Mouse (Mus musculus) intestine, embryonic 15.5 days (tissue): Measurements from ENCODE around the gene Ccdc30. TPM values are rescaled to one million over a fixed set of nuclear protein-coding genes. Genes with fewer than 3 reads are reported as not detected.

Source experiments
- ATAC-seq: fragments of 200-750 bp; cut with Nextera tagmentation; 2 replicates; pipeline ENCODE4 v1.8.0; 2017; ENCODE audit warnings: moderate TSS enrichment, moderate library complexity
- H3K27ac ChIP-seq: fragments of 300-500 bp; sonication (generic); 2 replicates; pipeline ENCODE4 v1.5.1; 2015; ENCODE audit warnings: mild to moderate bottlenecking, inconsistent platforms
- H3K27me3 ChIP-seq: fragments of 300-500 bp; sonication (generic); replicated peaks from 2 replicates; pipeline ENCODE4 v1.6.1; 2015; ENCODE audit warnings: inconsistent platforms
- H3K36me3 ChIP-seq: fragments of 300-500 bp; sonication (generic); 2 replicates; pipeline ENCODE4 v1.6.1; 2015; ENCODE audit warnings: inconsistent platforms
- H3K4me1 ChIP-seq: fragments of 300-500 bp; sonication (generic); replicated peaks from 2 replicates; pipeline ENCODE4 v1.6.1; 2015; ENCODE audit warnings: inconsistent platforms
- H3K4me2 ChIP-seq: fragments of 300-500 bp; sonication (generic); replicated peaks from 2 replicates; pipeline ENCODE4 v1.6.1; 2015; ENCODE audit warnings: mild to moderate bottlenecking, inconsistent platforms
- H3K4me3 ChIP-seq: fragments of 300-500 bp; sonication (generic); replicated peaks from 2 replicates; pipeline ENCODE4 v1.5.1; 2015; ENCODE audit warnings: inconsistent platforms
- H3K9ac ChIP-seq: fragments of 300-500 bp; sonication (generic); 2 replicates; pipeline ENCODE4 v1.6.1; 2015; ENCODE audit warnings: inconsistent platforms
- H3K9me3 ChIP-seq: fragments of 300-500 bp; sonication (generic); 2 replicates; pipeline ENCODE4 v1.6.1; 2016; ENCODE audit warnings: inconsistent platforms
- WGBS: fragments of 180-500 bp; shearing (Covaris S2); methylation state at CpG from one replicate; pipeline ENCODE4 v1.1.7; 2015; 5-methylcytosine and 5-hydroxymethylcytosine counted together
- polyA plus RNA-seq: library from polyadenylated mRNA; unstranded; fragments of >200 nt; fragmentation: Nextera tagmentation; extraction: Ambion mirVana; gene quantifications from 2 replicates; pipeline ENCODE4 v1.2.1, GENCODE M21; 2015

The Ccdc30 gene
- polyA plus RNA-seq, 1 experiment from 2014 or later, result 5.2 TPM

- H3K4me3 ChIP-seq, result no peak overlapping the region
- no peaks in the 10 kb centered on the region for H3K27me3 ChIP-seq
- H3K4me2 ChIP-seq, result no peak overlapping the region
- WGBS, result 79% methylated on average over 12 of the region's 12 CpGs
- H3K9ac ChIP-seq, result no peak overlapping the region
- no peak overlapping the region for H3K27ac ChIP-seq
- no peaks in the 10 kb centered on the region for H3K36me3 ChIP-seq
- no peak for ATAC-seq
- no peaks in the 10 kb centered on the region for H3K9me3 ChIP-seq
- H3K4me1 ChIP-seq, result 0 out of 2 replicates have a peak, but pooled peaks cover 4% of the 10 kb centered on the region
These were observed 3.3 kb downstream of the Ccdc30 start for GRCm38 (mm10) chr4:119411877-119412650.

- no peaks in the 10 kb centered on the region for H3K4me1 ChIP-seq
- ATAC-seq, result no peak
- H3K4me2 ChIP-seq, result no peak overlapping the region
- H3K27me3 ChIP-seq, result no peaks in the 10 kb centered on the region
- no peaks in the 10 kb centered on the region for H3K9me3 ChIP-seq
- H3K36me3 ChIP-seq, result no peaks in the 10 kb centered on the region
- H3K27ac ChIP-seq, result no peak overlapping the region
- 93% methylated on average over 2 of the region's 2 CpGs for WGBS
- no peak overlapping the region for H3K9ac ChIP-seq
- no peak overlapping the region for H3K4me3 ChIP-seq
These were observed 11.9 kb downstream of the Ccdc30 start for GRCm38 (mm10) chr4:119403431-119403830.

- ATAC-seq, result no peak
These were observed 14.4 kb downstream of the Ccdc30 start for GRCm38 (mm10) chr4:119400896-119401295.

GRCm38 (mm10) chr4:119398751-119399150 lies 16.6 kb downstream of the Ccdc30 start:
- Histone ChIP-seq H3K9me3 (no peaks in the 10 kb centered on the region), H3K4me2 (no peak overlapping the region), H3K4me3 (no peak overlapping the region), H3K36me3 (no peaks in the 10 kb centered on the region), H3K27me3 (no peaks in the 10 kb centered on the region), H3K4me1 (no peaks in the 10 kb centered on the region), H3K27ac (no peak overlapping the region), H3K9ac (no peak overlapping the region)
- WGBS, result 76% methylated on average over 7 of the region's 7 CpGs
- no peak for ATAC-seq

More at GRCm38 (mm10) chr4:119400896-119401295, 14.4 kb downstream of the Ccdc30 start:
- Histone ChIP-seq H3K4me1 (no peaks in the 10 kb centered on the region), H3K36me3 (no peaks in the 10 kb centered on the region), H3K9me3 (no peaks in the 10 kb centered on the region), H3K4me3 (no peak overlapping the region), H3K4me2 (no peak overlapping the region), H3K27me3 (no peaks in the 10 kb centered on the region), H3K9ac (no peak overlapping the region), H3K27ac (no peak overlapping the region)
- WGBS, result 67% methylated on average over 7 of the region's 7 CpGs

- 97% methylated on average over 1 of the region's 1 CpGs for WGBS
- Histone ChIP-seq H3K4me3 (no peak overlapping the region), H3K4me1 (no peaks in the 10 kb centered on the region), H3K27me3 (no peaks in the 10 kb centered on the region), H3K27ac (no peak overlapping the region), H3K9me3 (no peaks in the 10 kb centered on the region), H3K4me2 (no peak overlapping the region), H3K9ac (no peak overlapping the region), H3K36me3 (no peaks in the 10 kb centered on the region)
- no peak for ATAC-seq
These were observed 25.0 kb downstream of the Ccdc30 start for GRCm38 (mm10) chr4:119390369-119390768.

GRCm38 (mm10) chr4:119389184-119389583 lies 26.1 kb downstream of the Ccdc30 start:
- 71% methylated on average over 3 of the region's 3 CpGs for WGBS
- Histone ChIP-seq H3K4me3 (no peak overlapping the region), H3K4me2 (no peak overlapping the region), H3K27me3 (no peaks in the 10 kb centered on the region), H3K9me3 (no peaks in the 10 kb centered on the region), H3K9ac (no peak overlapping the region), H3K36me3 (no peaks in the 10 kb centered on the region), H3K4me1 (no peaks in the 10 kb centered on the region), H3K27ac (no peak overlapping the region)
- ATAC-seq, result no peak

GRCm38 (mm10) chr4:119381471-119382190 lies 33.7 kb downstream of the Ccdc30 start:
- Histone ChIP-seq H3K27ac (no peak overlapping the region), H3K36me3 (no peaks in the 10 kb centered on the region), H3K27me3 (no peaks in the 10 kb centered on the region), H3K4me3 (no peak overlapping the region), H3K4me2 (no peak overlapping the region), H3K4me1 (no peaks in the 10 kb centered on the region), H3K9ac (no peak overlapping the region), H3K9me3 (no peaks in the 10 kb centered on the region)
- 73% methylated on average over 7 of the region's 7 CpGs for WGBS
- ATAC-seq, result peak; percentile 59

GRCm38 (mm10) chr4:119369460-119369859 lies 45.9 kb downstream of the Ccdc30 start:
- no peak overlapping the region for H3K4me2 ChIP-seq
- no peaks in the 10 kb centered on the region for H3K9me3 ChIP-seq
- no peak overlapping the region for H3K4me3 ChIP-seq
- H3K27ac ChIP-seq, result no peak overlapping the region
- no peaks in the 10 kb centered on the region for H3K27me3 ChIP-seq
- ATAC-seq, result no peak
- H3K9ac ChIP-seq, result no peak overlapping the region
- no peaks in the 10 kb centered on the region for H3K36me3 ChIP-seq
- no peaks in the 10 kb centered on the region for H3K4me1 ChIP-seq
- WGBS, result 85% methylated on average over 6 of the region's 6 CpGs

- no peaks in the 10 kb centered on the region for H3K36me3 ChIP-seq
- H3K4me1 ChIP-seq, result no peaks in the 10 kb centered on the region
- H3K27ac ChIP-seq, result no peak overlapping the region
- no peak for ATAC-seq
- H3K9ac ChIP-seq, result no peak overlapping the region
- no peak overlapping the region for H3K4me2 ChIP-seq
- H3K27me3 ChIP-seq, result no peaks in the 10 kb centered on the region
- H3K9me3 ChIP-seq, result no peaks in the 10 kb centered on the region
- no peak overlapping the region for H3K4me3 ChIP-seq
- WGBS, result 51% methylated on average over 4 of the region's 4 CpGs
These were observed 48.4 kb downstream of the Ccdc30 start for GRCm38 (mm10) chr4:119366758-119367526.

- Histone ChIP-seq H3K4me1 (no peaks in the 10 kb centered on the region; the same call in 1 of the 2 replicates), H3K27ac (no peak overlapping the region), H3K4me2 (no peak overlapping the region), H3K36me3 (no peaks in the 10 kb centered on the region), H3K9ac (no peak overlapping the region), H3K27me3 (no peaks in the 10 kb centered on the region), H3K9me3 (no peaks in the 10 kb centered on the region), H3K4me3 (no peak overlapping the region)
- 84% methylated on average over 3 of the region's 3 CpGs for WGBS
- ATAC-seq, result no peak
These were observed 53.1 kb downstream of the Ccdc30 start for GRCm38 (mm10) chr4:119362231-119362630.

- H3K4me2 ChIP-seq, result peak overlapping the region; percentile 73
- H3K9me3 ChIP-seq, result no peaks in the 10 kb centered on the region
- peak overlapping the region; percentile 37 for H3K9ac ChIP-seq
- H3K36me3 ChIP-seq, result no peaks in the 10 kb centered on the region
- 5% methylated on average over 30 of the region's 30 CpGs for WGBS
- ATAC-seq, result peak; percentile 62
- peak overlapping the region; percentile 51; the same call in 1 of the 2 replicates for H3K27ac ChIP-seq
- no peaks in the 10 kb centered on the region for H3K27me3 ChIP-seq
- H3K4me3 ChIP-seq, result peak overlapping the region; percentile 39
- H3K4me1 ChIP-seq, result no peaks in the 10 kb centered on the region; the same call in 1 of the 2 replicates
These were observed 55.9 kb downstream of the Ccdc30 start for GRCm38 (mm10) chr4:119359196-119359971.
